Mouse (Mus musculus): ENCODE results near the gene Rbpj.

GRCm38 (mm10) chr5:53485934-53486475 lies 20.1 kb downstream of the Rbpj start:
- TF ChIP-seq CTCF (conservative IDR thresholded peaks at IDR 0.05; ENCODE audit: insufficient read depth, insufficient read length, low read depth, low read length), result no peak
- no peak for TF ChIP-seq POLR2A (IDR thresholded peaks at IDR 0.05; ENCODE audit: low read depth, low read length)

Data from kidney, adult 2 months (tissue).